Mouse (Mus musculus): Measurements from ENCODE around the gene Cyb5d1. TPM values are rescaled to one million over a fixed set of nuclear protein-coding genes. Genes with fewer than 3 reads are reported as not detected.

Cyb5d1 gene
- polyA plus RNA-seq, 1 experiment: 23.0 TPM

GRCm38 (mm10) chr11:69406867-69407723, 11.7 kb upstream of the Cyb5d1 start:
- Histone ChIP-seq H3K4me3 (no peak overlapping the region), H3K27me3 (ENCODE audit: control insufficient read depth, insufficient read depth, insufficient read length) (no peaks in the 10 kb centered on the region), H3K4me2 (ENCODE audit: low read depth) (no peak overlapping the region), H3ac (ENCODE audit: control insufficient read depth, insufficient read length) (no peak overlapping the region), H3K79me2 (ENCODE audit: control insufficient read depth, insufficient read depth) (peaks cover 45% of the 10 kb centered on the region), H3K36me3 (ENCODE audit: control insufficient read depth, insufficient read depth) (peaks cover 36% of the 10 kb centered on the region)
- TF ChIP-seq POLR2A (IDR thresholded peaks at IDR 0.05; ENCODE audit: insufficient read length, low read depth): no peak
- TF ChIP-seq POLR2AphosphoS2 (IDR thresholded peaks at IDR 0.05; ENCODE audit: insufficient read length, low read depth): peak; percentile 21
- TF ChIP-seq E2F4 (IDR thresholded peaks at IDR 0.05; ENCODE audit: insufficient read depth): no peak

- no peak for TF ChIP-seq TCF3 (IDR thresholded peaks at IDR 0.05; ENCODE audit: insufficient read length, low read depth)
- TF ChIP-seq USF1 (IDR thresholded peaks at IDR 0.05; ENCODE audit: low read depth): no peak
- TF ChIP-seq CEBPB (IDR thresholded peaks at IDR 0.05; ENCODE audit: insufficient read depth, poor library complexity, severe bottlenecking): no peak
- no peak for TF ChIP-seq TCF12 (IDR thresholded peaks at IDR 0.05; ENCODE audit: insufficient read depth, poor library complexity, severe bottlenecking)
- TF ChIP-seq MAX (IDR thresholded peaks at IDR 0.05; ENCODE audit: low read depth): no peak
- TF ChIP-seq MYOG (IDR thresholded peaks at IDR 0.05; ENCODE audit: control insufficient read depth in 1 of 3, insufficient read depth in 1 of 3, insufficient read length in 2 of 3, low read depth in 2 of 3): no peak
- no peak for TF ChIP-seq E2F4 (IDR thresholded peaks at IDR 0.05; ENCODE audit: insufficient read depth)
- TF ChIP-seq POLR2A (IDR thresholded peaks at IDR 0.05; ENCODE audit: insufficient read length, low read depth): no peak
- no peak for TF ChIP-seq SRF (IDR thresholded peaks at IDR 0.05; ENCODE audit: control insufficient read depth, insufficient read length, low read depth)
- no peak for TF ChIP-seq POLR2AphosphoS2 (IDR thresholded peaks at IDR 0.05; ENCODE audit: insufficient read length, low read depth)
- no peak for TF ChIP-seq MYOD1 (IDR thresholded peaks at IDR 0.05; ENCODE audit: control insufficient read depth in 1 of 3, insufficient read length in 2 of 3, low read depth in 2 of 3)
- no peak for TF ChIP-seq REST (IDR thresholded peaks at IDR 0.05; ENCODE audit: insufficient read depth, insufficient read length)
- no peak overlapping the region for H3K4me2 ChIP-seq (ENCODE audit: low read depth)
Observed at GRCm38 (mm10) chr11:69406282-69406681, 10.9 kb upstream of the Cyb5d1 start.

GRCm38 (mm10) chr11:69405397-69406200, 10.2 kb upstream of the Cyb5d1 start:
- H3ac ChIP-seq (ENCODE audit: control insufficient read depth, insufficient read length): no peak overlapping the region
- H3K4me2 ChIP-seq (ENCODE audit: low read depth): no peak overlapping the region
- no peak for TF ChIP-seq USF1 (IDR thresholded peaks at IDR 0.05; ENCODE audit: low read depth)
- no peak for TF ChIP-seq TCF3 (IDR thresholded peaks at IDR 0.05; ENCODE audit: insufficient read length, low read depth)
- TF ChIP-seq MYOG (IDR thresholded peaks at IDR 0.05; ENCODE audit: control insufficient read depth in 1 of 3, insufficient read depth in 1 of 3, insufficient read length in 2 of 3, low read depth in 2 of 3): no peak
- TF ChIP-seq MYOD1 (IDR thresholded peaks at IDR 0.05; ENCODE audit: control insufficient read depth in 1 of 3, insufficient read length in 2 of 3, low read depth in 2 of 3): no peak
- no peak for TF ChIP-seq CEBPB (IDR thresholded peaks at IDR 0.05; ENCODE audit: insufficient read depth, poor library complexity, severe bottlenecking)
- TF ChIP-seq SRF (IDR thresholded peaks at IDR 0.05; ENCODE audit: control insufficient read depth, insufficient read length, low read depth): no peak
- no peak for TF ChIP-seq POLR2A (IDR thresholded peaks at IDR 0.05; ENCODE audit: insufficient read length, low read depth)
- TF ChIP-seq REST (IDR thresholded peaks at IDR 0.05; ENCODE audit: insufficient read depth, insufficient read length): no peak
- TF ChIP-seq POLR2AphosphoS2 (IDR thresholded peaks at IDR 0.05; ENCODE audit: insufficient read length, low read depth): no peak
- no peak for TF ChIP-seq E2F4 (IDR thresholded peaks at IDR 0.05; ENCODE audit: insufficient read depth)
- no peak for TF ChIP-seq TCF12 (IDR thresholded peaks at IDR 0.05; ENCODE audit: insufficient read depth, poor library complexity, severe bottlenecking)
- no peak for TF ChIP-seq MAX (IDR thresholded peaks at IDR 0.05; ENCODE audit: low read depth)
- peaks cover 51% of the 10 kb centered on the region for H3K36me3 ChIP-seq (ENCODE audit: control insufficient read depth, insufficient read depth)
- peaks cover 36% of the 10 kb centered on the region for H3K79me2 ChIP-seq (ENCODE audit: control insufficient read depth, insufficient read depth)
- H3K27me3 ChIP-seq (ENCODE audit: control insufficient read depth, insufficient read depth, insufficient read length): no peaks in the 10 kb centered on the region
- H3K4me3 ChIP-seq: no peak overlapping the region

More at GRCm38 (mm10) chr11:69406282-69406681, 10.9 kb upstream of the Cyb5d1 start:
- H3ac ChIP-seq (ENCODE audit: control insufficient read depth, insufficient read length): no peak overlapping the region
- peaks cover 44% of the 10 kb centered on the region for H3K36me3 ChIP-seq (ENCODE audit: control insufficient read depth, insufficient read depth)
- H3K27me3 ChIP-seq (ENCODE audit: control insufficient read depth, insufficient read depth, insufficient read length): no peaks in the 10 kb centered on the region
- H3K79me2 ChIP-seq (ENCODE audit: control insufficient read depth, insufficient read depth): peaks cover 41% of the 10 kb centered on the region
- no peak overlapping the region for H3K4me3 ChIP-seq

- Histone ChIP-seq H3ac (ENCODE audit: control insufficient read depth, insufficient read length) (no peak overlapping the region), H3K79me2 (ENCODE audit: control insufficient read depth, insufficient read depth) (peaks cover 28% of the 10 kb centered on the region), H3K4me2 (ENCODE audit: low read depth) (no peak overlapping the region), H3K4me3 (no peak overlapping the region), H3K27me3 (ENCODE audit: control insufficient read depth, insufficient read depth, insufficient read length) (no peaks in the 10 kb centered on the region), H3K36me3 (ENCODE audit: control insufficient read depth, insufficient read depth) (peaks cover 59% of the 10 kb centered on the region)
- TF ChIP-seq USF1 (IDR thresholded peaks at IDR 0.05; ENCODE audit: low read depth) (no peak), CEBPB (IDR thresholded peaks at IDR 0.05; ENCODE audit: insufficient read depth, poor library complexity, severe bottlenecking) (no peak), TCF3 (IDR thresholded peaks at IDR 0.05; ENCODE audit: insufficient read length, low read depth) (no peak)
Observed at GRCm38 (mm10) chr11:69404595-69405396, 9.4 kb upstream of the Cyb5d1 start.

All from myocyte (in vitro differentiated cells).